Mouse (Mus musculus): ENCODE results near the gene Emilin1.

Gene Emilin1

DNA sequence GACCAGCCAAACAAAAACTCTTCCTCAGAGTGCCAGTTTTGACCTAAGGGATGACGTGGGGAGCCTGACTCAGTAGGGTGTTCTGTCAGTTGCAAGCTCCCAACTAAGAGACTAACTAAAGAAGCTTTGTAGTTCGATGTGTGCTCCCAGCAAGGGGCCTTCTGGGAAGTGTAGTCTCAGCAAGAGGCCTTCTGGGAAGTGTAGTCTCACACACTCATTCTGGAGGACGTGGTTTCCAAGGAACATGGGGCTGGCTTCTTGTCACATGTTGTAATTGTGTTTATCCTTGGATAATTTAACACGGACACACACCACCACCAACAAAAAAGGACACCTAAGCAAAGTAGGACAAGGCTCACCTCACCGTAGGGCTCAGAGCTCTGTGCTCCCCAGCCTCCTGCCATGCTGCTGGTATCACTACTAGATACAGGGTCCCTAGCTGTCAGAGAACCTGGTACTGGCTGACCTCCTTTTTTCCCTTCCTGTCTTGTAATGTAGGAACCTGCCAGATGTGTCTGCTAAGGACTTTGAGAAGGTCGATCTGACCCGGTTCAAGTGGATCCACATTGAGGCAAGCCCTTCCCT, 14.8 kb downstream of the Emilin1 start:
- peak; percentile 91 for DNase-seq

DNA sequence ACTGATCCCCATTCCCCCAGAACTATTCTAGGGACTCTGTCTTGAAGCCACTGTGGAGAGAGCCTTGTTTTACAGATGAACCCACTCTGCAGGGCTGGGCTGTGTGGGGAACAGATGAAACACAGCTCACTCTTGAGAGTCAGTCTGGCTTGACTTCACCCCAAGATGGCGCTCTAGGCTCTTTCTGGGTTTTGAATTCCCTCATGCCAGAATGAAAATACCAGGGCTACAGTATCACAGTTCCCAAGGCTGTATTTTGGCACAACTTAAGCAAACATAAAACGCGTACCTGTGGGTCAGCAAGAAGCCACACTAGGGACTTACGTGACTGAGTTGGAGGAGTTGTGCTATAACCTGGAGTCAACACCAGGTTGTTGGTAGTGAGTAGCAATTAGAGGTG, 16.9 kb downstream of the Emilin1 start:
- peak; percentile 92 for DNase-seq

DNA sequence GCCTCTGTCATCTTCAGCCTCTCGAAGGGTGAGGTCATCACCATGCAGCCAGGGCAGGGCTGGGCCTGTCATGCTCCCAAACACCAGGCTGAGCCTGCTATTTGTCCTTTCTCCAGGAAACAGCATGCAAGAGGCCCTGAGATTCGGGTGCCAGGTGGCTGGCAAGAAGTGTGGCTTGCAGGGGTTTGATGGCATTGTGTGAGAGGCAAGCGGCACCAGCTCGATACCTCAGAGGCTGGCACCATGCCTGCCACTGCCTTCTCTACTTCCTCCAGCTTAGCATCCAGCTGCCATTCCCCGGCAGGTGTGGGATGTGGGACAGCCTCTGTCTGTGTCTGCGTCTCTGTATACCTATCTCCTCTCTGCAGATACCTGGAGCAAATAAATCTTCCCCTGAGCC, 17.6 kb downstream of the Emilin1 start:
- no peak for DNase-seq

DNA sequence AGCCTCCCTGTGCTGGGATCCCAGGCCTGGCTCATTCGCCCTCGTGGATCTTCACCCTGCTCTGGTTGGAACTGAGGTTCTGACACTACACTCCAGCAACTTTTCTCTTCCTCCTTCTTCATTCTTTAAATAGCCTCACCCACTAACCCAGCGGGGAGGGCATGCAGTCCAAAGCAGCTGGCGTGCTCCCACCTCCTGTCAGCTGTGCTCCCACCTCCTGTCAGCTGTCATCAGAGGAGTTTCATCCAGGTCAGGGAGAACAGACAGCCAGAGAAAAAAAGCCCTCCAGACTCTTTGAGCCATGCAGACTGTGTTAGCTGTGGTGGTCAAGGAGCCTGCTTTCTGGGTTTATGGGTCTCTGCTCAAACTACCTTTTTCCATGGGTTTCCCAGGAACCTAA, 18.2 kb downstream of the Emilin1 start:
- DNase-seq, result no peak

DNA sequence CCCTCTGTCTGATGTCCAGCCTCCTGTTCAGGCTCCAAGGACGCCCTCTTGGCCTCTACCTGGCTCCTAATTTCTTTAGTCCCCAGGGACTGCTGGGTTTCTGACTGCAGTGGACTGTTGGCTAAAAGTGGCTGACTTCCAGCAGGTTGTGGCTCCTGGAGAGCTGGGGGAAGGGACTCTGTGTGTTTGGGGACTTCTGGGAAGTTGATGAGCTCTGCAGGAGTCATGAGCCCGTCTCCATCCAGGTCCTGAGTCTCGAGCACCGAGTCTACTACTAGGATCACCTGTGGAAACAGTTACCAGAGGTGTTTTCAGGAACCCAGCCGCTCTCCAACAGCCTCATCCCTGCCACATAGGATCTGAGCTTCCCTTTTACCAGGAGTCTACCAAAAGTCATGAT, 20.5 kb downstream of the Emilin1 start:
- DNase-seq, result peak; percentile 72

DNA sequence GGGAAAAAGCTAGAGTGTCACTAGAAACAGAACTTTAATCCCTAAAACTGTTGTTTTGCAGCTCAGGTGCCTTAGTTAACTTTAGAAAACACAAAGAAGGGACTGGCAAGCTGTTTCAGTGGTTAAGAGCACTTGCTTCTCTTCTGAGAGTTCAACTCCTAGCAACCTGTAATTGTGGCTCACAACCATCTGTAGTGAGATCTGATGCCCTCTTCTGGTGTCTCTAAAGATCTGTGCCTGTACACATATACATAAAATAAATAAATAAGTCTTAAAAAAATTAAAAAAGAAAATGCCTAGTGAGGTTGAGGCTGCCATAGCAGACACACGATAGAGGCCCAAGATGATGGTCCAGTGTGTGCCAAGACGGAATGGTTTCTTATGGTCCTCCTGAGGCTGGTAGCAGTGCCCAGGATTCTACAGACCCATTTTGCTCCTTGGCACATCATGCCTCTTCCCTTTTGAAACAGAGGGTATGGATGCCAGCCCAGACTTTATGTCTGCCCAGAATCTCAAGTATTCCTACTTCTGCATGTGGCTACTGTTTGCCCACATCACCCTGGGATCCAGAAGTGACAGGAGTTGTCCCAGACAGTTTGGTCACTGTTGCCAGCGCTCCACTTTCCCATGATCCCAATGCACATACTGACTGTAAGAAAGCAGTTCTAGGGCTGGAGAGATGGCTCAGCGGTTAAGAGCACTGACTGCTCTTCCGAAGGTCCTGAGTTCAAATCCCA, 21.7 kb downstream of the Emilin1 start:
- peak; percentile 73 for DNase-seq

DNA sequence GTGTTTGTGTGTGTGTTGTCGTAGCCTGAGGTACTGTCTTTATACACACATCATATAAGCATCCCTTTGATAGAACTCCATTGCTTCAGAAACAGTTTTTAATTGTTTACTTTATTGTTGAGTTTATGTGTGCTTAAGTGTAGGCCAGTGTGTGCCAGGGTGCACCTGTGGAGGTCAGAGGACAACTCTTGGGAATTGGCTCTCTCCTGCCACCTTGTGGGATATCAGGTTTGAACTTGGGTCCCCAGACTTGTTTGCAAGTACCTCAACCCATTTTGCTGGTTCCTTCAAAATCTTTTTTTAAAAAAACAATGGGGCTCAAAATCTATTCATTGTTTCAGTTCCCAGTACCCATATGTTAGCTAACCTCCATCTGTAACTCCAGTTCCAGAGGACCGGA, 29.8 kb downstream of the Emilin1 start:
- DNase-seq, result peak; percentile 71

DNA sequence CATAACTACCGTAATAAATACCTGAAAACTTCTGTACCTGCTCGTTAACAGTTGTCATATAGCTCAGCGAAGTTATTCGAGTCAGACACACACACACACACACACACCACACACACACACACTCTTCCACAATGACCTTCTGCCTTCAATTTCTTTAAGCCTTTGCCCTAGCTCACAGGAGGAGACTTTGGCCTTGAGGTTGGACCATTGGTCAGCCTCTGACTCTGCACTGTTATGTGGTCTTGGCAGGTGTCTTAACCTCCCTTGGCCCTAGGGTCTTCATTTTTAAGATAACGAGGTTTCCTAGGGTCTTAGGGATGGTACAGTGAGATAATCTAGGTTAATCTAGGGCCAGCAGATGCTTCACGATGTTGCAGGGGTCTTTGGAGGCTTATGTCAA, 31.1 kb downstream of the Emilin1 start:
- no peak for DNase-seq

DNA sequence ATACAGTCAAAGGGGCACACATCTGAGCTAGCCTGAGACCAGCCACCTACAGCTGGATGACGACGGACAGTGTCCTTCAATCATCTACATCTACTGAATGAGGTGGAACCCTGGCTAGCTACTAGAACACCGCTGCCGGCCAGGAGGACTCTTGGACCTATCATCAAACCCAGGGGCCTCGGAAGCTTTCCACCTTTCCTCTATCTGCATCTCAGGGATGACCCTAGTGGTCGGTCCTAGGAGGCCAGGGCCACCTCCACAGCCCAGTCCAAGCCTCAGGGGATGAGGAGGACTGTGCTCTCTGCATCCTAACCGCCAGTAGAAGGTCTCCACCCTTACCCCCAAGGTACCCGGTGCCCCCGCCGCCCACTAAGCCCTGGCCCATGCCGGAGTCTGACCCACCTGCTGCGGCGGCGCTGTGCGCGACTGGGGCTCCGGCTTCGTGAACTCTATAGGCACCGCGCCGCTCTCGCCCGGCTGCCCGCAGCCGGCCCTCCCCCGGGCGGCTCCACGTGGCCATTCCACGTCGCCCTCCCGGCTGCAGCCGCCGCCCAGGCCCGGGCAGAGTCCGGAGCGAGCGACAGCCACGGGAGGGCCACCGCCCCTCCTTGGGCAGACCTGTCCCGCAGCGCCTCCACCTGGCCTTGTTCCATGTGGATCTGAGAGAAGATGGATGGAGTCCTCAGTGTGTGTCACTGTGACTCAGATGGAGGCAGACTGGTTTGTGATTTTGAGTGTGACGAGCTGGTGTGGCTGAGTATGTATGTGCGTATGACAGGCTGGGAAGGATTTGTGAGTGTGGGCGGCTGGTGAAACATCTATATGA, 32.0 kb downstream of the Emilin1 start, which contains the start of gene Cgref1:
Gene Cgref1, minus strand, starts transcription at position 636 of the 826 bp plus-strand sequence.
- peak; percentile 95 for DNase-seq

DNA sequence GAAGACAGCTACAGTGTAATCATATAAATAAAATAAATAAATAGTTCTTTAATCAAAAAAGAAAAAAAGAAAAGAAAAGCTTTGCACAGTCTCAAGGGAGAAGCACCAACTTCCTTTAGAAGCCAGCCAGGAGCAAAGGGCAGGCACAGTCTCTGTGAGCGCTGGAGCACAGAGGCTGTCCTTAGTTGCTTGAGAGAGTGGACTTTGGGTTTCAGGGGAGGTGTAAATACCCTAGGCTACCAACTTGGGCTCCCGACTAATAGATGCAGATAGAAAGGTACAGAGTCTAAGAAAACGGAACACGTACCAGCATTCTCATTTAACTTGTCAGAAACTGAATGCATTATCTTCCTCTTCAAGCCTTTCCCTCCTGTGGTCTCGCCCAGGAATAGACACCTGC, 35.4 kb downstream of the Emilin1 start:
- DNase-seq, result no peak

DNA sequence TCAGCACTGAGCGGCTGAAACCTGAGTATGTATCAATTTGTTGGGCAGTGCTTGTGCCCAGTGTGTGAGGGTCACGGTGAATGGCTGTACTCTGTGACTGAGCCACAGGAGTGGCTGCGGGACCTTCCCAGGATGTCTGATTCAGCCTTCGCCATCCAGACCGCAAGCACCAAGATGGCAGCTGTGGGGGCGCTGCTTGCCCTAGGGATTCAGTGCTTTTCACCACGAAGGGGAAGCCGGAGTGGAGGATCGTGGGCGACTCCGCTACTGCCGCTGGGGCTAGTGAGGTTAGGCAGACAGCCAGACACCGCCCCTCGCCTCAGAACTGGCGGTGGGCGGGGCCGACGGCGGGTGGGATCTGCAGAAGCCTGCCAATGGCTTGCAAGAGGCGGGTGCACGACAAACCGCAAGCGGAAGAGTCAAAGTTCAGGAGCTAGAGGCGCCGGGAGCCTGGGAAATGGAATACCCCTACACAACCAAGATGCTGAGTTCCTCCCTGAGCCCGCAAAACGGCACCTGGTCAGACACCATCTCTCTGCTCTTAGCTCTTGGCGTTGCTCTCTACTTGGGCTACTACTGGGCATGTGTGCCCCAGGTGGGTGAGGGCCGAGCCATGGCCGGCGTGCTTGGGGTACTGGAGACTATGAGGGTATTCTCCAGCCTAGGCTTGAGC, 36.6 kb downstream of the Emilin1 start:
- peak; percentile 99 for DNase-seq

DNA sequence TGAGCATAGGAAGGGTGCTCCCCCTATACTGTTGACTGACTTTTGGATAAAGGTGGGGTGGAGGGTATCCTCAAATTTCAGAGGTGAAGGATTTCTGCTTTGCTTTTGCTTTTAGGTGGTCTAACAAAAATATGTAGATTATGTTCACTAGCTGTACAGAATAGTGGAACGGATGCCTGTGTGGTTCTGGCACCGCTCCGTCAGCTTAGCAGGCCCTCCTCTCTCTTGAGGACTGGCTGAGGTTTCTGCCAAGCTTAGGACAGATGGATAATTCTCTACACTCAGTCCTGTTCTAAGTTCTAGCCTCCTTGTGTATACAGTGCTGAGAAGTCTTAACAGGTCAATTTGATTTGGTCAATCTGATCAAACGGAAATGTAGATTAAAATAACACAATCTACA, 37.2 kb downstream of the Emilin1 start:
- peak; percentile 92 for DNase-seq

DNA sequence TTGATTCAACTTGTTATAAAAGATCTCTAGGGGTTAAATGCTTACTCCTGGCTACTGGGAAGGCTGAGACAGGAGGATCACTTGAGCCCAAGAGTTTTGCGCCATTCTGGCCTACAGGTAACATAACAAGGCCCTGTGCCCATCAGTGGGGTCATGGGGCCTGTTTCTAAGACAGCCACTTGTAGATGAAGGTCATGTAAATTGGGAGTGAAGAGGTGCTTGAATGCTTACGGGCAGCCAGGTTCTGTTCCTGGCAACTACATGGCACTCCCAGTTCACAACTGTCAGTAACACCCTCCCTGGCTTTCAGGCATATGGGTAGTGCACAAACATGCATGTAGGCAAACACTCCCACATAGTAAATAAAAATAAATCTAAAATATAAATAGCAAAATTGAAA, 37.7 kb downstream of the Emilin1 start:
- DNase-seq, result peak; percentile 95

DNA sequence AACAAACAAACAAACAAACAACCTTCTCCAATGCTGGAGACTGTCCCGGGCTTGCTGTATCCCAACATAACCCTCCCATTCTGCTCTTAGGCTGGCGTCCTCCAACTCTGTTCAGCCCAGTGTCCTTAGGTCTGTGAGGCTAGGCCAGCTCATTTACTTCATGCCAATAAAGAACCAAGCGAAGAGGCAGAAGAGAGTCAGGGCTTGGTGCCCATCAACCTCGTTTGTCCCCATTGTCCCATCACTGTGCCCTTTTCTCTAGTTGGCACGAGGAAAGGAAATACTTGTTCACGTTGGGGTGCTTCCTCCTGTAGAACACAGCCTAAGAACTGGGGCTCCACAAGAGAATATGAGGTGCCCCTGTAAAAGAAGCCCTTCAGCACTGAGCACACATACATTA, 38.5 kb downstream of the Emilin1 start:
- peak; percentile 94 for DNase-seq

DNA sequence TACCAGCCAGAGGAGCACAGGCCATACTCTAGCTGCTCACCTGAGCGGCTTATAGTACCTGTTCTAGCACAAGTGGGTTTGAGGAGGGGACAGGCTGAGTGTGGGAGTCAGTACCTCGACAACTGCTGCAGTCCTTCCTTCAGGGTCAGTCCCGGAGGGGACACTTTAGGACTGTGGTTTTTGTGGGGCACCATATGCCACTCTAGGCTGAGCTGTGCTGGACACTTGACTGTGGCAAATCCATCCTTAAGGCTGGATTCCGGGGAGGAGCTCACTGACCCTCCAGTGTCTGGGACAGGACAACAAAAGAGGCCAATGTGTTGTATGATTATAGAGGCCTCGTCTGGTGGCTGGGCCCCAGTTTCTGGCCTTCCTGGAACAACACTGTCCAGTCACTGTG, 39.3 kb downstream of the Emilin1 start:
- peak; percentile 88 for DNase-seq

DNA sequence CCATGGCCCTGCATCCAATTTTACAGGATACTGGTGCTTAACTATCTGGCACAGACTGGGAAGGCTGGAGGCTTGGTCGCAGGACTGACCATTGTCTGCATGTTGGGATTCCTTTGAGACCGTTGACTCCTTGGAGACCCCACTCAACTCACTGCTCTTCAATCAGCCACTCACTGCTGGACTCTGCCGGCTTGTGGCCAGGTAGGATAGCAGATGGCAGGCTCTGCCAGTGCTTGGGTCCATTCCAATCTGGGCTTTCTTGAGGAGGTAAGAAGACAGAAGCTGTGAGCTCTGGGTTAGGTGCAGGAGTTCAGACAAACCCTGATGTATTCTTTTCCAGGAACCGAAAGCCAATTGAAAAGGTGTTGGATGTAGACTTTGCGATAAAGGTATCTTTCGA, 40.9 kb downstream of the Emilin1 start:
- peak; percentile 91 for DNase-seq

DNA sequence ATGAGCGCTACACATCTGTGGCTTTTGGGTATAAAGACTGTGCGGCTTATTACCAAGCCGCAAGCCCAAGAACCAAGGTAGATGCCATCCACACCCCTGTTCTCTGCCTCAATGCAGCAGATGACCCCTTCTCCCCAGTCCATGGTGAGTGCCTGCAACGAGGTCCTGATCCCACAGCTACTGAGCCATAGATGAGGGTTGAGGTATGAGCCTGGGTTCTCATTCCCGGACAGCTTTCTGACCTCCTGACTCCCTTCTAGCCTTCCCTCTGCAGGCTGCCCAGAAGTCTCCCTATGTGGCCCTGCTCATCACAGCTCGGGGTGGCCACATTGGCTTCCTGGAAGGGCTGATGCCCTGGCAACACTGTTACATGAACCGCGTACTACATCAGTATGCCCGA, 41.4 kb downstream of the Emilin1 start:
- DNase-seq, result no peak

DNA sequence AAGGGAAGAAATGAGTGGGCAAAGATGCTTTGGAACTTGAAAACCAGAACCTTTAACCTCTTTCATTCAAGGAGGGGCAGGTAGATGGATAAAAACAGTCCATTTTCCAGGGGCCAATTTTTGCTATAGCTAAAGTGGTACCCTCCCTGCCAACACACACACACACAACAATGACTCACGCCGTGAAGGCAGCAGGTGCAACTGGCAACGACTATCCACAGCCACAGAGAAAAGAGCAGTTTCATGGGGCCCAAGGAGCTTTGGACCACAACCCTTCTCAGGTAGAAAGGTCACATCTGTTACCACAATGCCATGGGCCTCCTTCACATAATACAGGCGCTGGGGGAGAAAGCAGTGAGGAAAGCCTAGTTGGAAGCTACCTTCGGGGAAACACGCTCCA, 42.5 kb downstream of the Emilin1 start:
- DNase-seq, result no peak

DNA sequence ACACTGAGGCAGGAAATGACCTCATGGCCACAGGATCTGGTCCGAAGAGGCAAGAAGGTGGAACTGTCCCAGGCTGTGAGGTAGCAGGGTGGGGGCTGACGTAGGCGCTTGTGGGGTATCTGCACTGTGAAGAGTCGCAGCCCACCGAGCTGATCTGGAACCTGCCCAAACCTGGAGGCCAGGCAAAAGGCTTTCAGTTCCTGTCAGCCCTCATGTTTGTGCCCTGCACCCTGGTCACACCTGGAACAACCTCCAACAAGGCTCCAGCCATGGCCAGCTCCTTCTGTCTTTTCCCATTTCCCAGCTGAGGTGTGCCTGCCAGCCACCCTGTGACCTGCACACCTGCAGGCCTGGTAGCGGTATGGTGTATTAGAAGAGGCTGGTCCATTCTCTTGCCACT, 44.7 kb downstream of the Emilin1 start:
- DNase-seq, result peak; percentile 91

DNA sequence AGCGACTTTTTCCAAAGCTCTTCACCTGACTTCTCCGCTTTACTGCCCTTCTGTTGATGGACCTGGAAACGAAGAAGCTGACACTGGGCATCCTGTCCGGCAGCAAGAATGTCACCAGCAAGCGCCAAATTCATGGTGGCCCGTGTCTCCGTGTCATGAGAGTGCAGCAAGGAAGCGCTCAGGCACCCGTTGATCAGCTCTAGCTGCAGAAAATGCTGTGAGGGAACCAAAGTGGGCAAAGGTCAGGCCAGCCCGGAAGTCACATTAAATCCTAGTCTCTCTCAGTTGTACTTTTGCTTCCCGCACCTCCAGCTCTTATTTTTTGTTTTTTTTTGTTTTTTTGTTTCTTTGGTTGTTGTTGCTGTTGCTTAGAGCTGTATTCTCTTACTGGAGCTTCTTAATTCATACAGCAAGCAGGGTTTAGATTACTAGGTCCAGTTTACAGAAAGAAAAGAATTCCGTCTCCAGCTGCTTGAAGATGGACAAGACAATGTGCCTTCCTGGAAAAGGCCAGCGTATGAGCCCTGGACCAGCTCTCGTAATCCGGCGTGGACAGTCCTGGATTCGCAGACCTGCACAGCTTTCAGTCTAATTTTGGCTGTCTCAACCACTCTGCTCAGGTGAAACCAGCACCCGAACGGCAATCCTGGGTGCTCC, 46.1 kb downstream of the Emilin1 start:
- no peak for DNase-seq

DNA sequence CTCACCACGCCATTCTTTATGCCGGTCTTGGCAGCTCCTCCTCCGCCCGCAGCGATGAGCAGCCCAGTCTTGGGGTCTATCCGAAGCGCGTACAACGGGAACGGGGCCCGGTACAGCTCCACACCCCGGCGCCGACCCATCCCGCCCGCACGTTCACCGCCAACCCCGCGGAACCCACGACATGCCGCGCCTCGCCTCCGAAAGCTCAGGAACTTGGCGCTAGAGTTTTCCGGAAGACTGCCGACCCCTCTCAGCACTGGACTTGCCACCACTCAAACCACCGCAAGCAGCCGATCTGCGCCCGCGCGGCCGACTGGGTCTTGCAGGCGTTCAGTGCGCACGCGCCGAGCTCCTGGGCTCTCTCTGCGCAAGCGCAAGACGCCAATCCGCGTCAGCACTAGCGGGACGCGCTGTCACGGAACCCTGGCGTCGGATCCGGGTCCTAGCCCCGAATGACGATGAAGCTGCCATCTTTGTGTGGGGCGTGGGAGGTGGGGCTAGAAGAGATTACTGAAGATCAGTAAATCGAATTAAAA, 46.8 kb downstream of the Emilin1 start, which contains the start of gene Preb:
Gene Preb, minus strand, starts transcription at position 396 of the 536 bp plus-strand sequence.
- peak; percentile 100 for DNase-seq

DNA sequence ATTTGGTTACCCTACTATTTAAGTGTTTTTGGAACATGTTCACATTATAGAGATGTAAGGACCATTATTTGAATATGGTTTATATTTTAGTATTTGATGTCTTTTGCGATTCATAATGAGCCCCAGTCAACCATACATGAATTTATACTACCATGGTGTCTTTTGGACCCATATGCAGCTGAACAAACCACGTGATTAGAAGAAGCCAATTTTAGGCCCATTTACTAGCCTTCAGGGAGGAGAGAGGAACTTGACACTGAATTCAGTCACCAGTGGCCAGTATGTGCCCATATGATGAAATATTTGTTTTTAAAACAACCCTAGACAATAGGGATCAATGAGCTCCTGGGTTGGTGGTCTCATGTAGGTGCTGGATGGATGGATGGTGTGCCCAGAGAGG, 47.6 kb downstream of the Emilin1 start:
- no peak for DNase-seq
